Mouse (Mus musculus): Measurements from ENCODE around the gene Qrich1. TPM values are rescaled to one million over a fixed set of nuclear protein-coding genes. Genes with fewer than 3 reads are reported as not detected.

Gene Qrich1
- polyA plus RNA-seq (2015; fragmentation: Nextera tagmentation; extraction: Ambion mirVana): 43.0 and 43.5 TPM in 2 replicates

- H3K27ac ChIP-seq (replicated peaks): peak within 1 kb of the TSS; percentile 99
- H3K4me3 ChIP-seq (replicated peaks): peak within 1 kb of the TSS; percentile 99
- 1% methylated on average over 55 of the region's 55 CpGs for WGBS (ENCODE audit: insufficient replicate concordance)
- H3K4me1 ChIP-seq (replicated peaks): peaks cover 42% of the 10 kb centered on the region
- no peaks in the 10 kb centered on the region for H3K9me3 ChIP-seq (replicated peaks)
- peaks cover 57% of the 10 kb centered on the region for H3K36me3 ChIP-seq (replicated peaks)
- H3K27me3 ChIP-seq: no peaks in the 10 kb centered on the region
- peak within 1 kb of the TSS; percentile 94 for H3K9ac ChIP-seq
- peak within 1 kb of the TSS; percentile 98 for H3K4me2 ChIP-seq
- peak; percentile 90 for ATAC-seq (ENCODE audit: insufficient read depth)
Measured at GRCm38 (mm10) chr9:108516380-108517251, at the start of gene Qrich1. Gene Qrich1, plus strand, starts transcription at chr9:108516806.

GRCm38 (mm10) chr9:108469430-108469829, 47.2 kb upstream of the Qrich1 start:
- H3K4me2 ChIP-seq: no peak overlapping the region
- no peaks in the 10 kb centered on the region for H3K27me3 ChIP-seq
- H3K9ac ChIP-seq: no peak overlapping the region
- H3K9me3 ChIP-seq (replicated peaks): no peaks in the 10 kb centered on the region
- WGBS (ENCODE audit: insufficient replicate concordance): 72% methylated on average over 5 of the region's 5 CpGs
- no peak overlapping the region for H3K4me3 ChIP-seq (replicated peaks)
- ATAC-seq (ENCODE audit: insufficient read depth): no peak
- H3K36me3 ChIP-seq (replicated peaks): peaks cover 13% of the 10 kb centered on the region
- H3K27ac ChIP-seq (replicated peaks): no peak overlapping the region
- H3K4me1 ChIP-seq (replicated peaks): no peaks in the 10 kb centered on the region

- no peak for ATAC-seq (ENCODE audit: insufficient read depth)
- no peaks in the 10 kb centered on the region for H3K9me3 ChIP-seq (replicated peaks)
- no peak overlapping the region for H3K9ac ChIP-seq
- H3K4me2 ChIP-seq: no peak overlapping the region
- H3K27ac ChIP-seq (replicated peaks): no peak overlapping the region
- 56% methylated on average over 4 of the region's 4 CpGs for WGBS (ENCODE audit: insufficient replicate concordance)
- peaks cover 10% of the 10 kb centered on the region for H3K36me3 ChIP-seq (replicated peaks)
- no peaks in the 10 kb centered on the region for H3K4me1 ChIP-seq (replicated peaks)
- H3K4me3 ChIP-seq (replicated peaks): no peak overlapping the region
- H3K27me3 ChIP-seq: no peaks in the 10 kb centered on the region
Measured at GRCm38 (mm10) chr9:108469845-108470244, 46.8 kb upstream of the Qrich1 start.

GRCm38 (mm10) chr9:108474528-108474927, 42.1 kb upstream of the Qrich1 start:
- WGBS (ENCODE audit: insufficient replicate concordance): 62% methylated on average over 1 of the region's 1 CpGs
- no peaks in the 10 kb centered on the region for H3K9me3 ChIP-seq (replicated peaks)
- H3K4me3 ChIP-seq (replicated peaks): no peak overlapping the region
- H3K4me2 ChIP-seq: no peak overlapping the region
- peaks cover 10% of the 10 kb centered on the region for H3K4me1 ChIP-seq (replicated peaks)
- no peak overlapping the region for H3K9ac ChIP-seq
- peaks cover 16% of the 10 kb centered on the region for H3K27me3 ChIP-seq
- ATAC-seq (ENCODE audit: insufficient read depth): no peak
- H3K27ac ChIP-seq (replicated peaks): no peak overlapping the region
- H3K36me3 ChIP-seq (replicated peaks): no peaks in the 10 kb centered on the region

- H3K9me3 ChIP-seq (replicated peaks): no peaks in the 10 kb centered on the region
- peaks cover 24% of the 10 kb centered on the region for H3K27me3 ChIP-seq
- H3K4me3 ChIP-seq (replicated peaks): peak overlapping the region; percentile 54
- peak overlapping the region; percentile 27; the same call in 1 of the 2 replicates for H3K9ac ChIP-seq
- WGBS (ENCODE audit: insufficient replicate concordance): under 1% methylated on average over 20 of the region's 20 CpGs
- peak overlapping the region; percentile 51 for H3K27ac ChIP-seq (replicated peaks)
- ATAC-seq (ENCODE audit: insufficient read depth): 0 out of 2 replicates have a peak, but pooled peaks have one; percentile 32
- H3K4me2 ChIP-seq: peak overlapping the region; percentile 60
- no peaks in the 10 kb centered on the region for H3K36me3 ChIP-seq (replicated peaks)
- peaks cover 20% of the 10 kb centered on the region for H3K4me1 ChIP-seq (replicated peaks)
Measured at GRCm38 (mm10) chr9:108478638-108479156, 37.9 kb upstream of the Qrich1 start.

GRCm38 (mm10) chr9:108479241-108479640, 37.4 kb upstream of the Qrich1 start:
- Histone ChIP-seq H3K9ac (no peak overlapping the region), H3K4me3 (replicated peaks) (no peak overlapping the region), H3K9me3 (replicated peaks) (no peaks in the 10 kb centered on the region), H3K4me1 (replicated peaks) (peaks cover 20% of the 10 kb centered on the region), H3K36me3 (replicated peaks) (no peaks in the 10 kb centered on the region), H3K27me3 (peaks cover 24% of the 10 kb centered on the region), H3K4me2 (peak overlapping the region; percentile 60), H3K27ac (replicated peaks) (no peak overlapping the region)
- ATAC-seq (ENCODE audit: insufficient read depth): no peak
- WGBS (ENCODE audit: insufficient replicate concordance): 34% methylated on average over 11 of the region's 11 CpGs

GRCm38 (mm10) chr9:108479721-108480351, 36.8 kb upstream of the Qrich1 start, which contains the start of gene Lamb2:
Gene Lamb2, plus strand, starts transcription at chr9:108479736.
- peaks cover 24% of the 10 kb centered on the region for H3K27me3 ChIP-seq
- no peaks in the 10 kb centered on the region for H3K9me3 ChIP-seq (replicated peaks)
- ATAC-seq (ENCODE audit: insufficient read depth): peak; percentile 20; the same call in 1 of the 2 replicates
- WGBS (ENCODE audit: insufficient replicate concordance): 24% methylated on average over 10 of the region's 10 CpGs
- peak within 1 kb of the TSS; percentile 60 for H3K4me2 ChIP-seq
- peak within 1 kb of the TSS; percentile 46; the same call in 1 of the 2 replicates for H3K9ac ChIP-seq
- peak within 1 kb of the TSS; percentile 54 for H3K4me3 ChIP-seq (replicated peaks)
- peak within 1 kb of the TSS; percentile 51 for H3K27ac ChIP-seq (replicated peaks)
- H3K4me1 ChIP-seq (replicated peaks): peaks cover 20% of the 10 kb centered on the region
- no peaks in the 10 kb centered on the region for H3K36me3 ChIP-seq (replicated peaks)

GRCm38 (mm10) chr9:108480813-108481519, 35.6 kb upstream of the Qrich1 start:
- H3K9ac ChIP-seq: no peak overlapping the region
- H3K9me3 ChIP-seq (replicated peaks): no peaks in the 10 kb centered on the region
- 80% methylated on average over 28 of the region's 28 CpGs for WGBS (ENCODE audit: insufficient replicate concordance)
- no peaks in the 10 kb centered on the region for H3K36me3 ChIP-seq (replicated peaks)
- no peak for ATAC-seq (ENCODE audit: insufficient read depth)
- no peak overlapping the region for H3K4me2 ChIP-seq
- peaks cover 24% of the 10 kb centered on the region for H3K27me3 ChIP-seq
- no peak overlapping the region for H3K4me3 ChIP-seq (replicated peaks)
- peaks cover 20% of the 10 kb centered on the region for H3K4me1 ChIP-seq (replicated peaks)
- no peak overlapping the region for H3K27ac ChIP-seq (replicated peaks)

- Histone ChIP-seq H3K9ac (no peak overlapping the region), H3K27ac (replicated peaks) (no peak overlapping the region), H3K36me3 (replicated peaks) (no peaks in the 10 kb centered on the region), H3K4me1 (replicated peaks) (peaks cover 20% of the 10 kb centered on the region), H3K27me3 (peaks cover 24% of the 10 kb centered on the region), H3K9me3 (replicated peaks) (no peaks in the 10 kb centered on the region), H3K4me2 (no peak overlapping the region), H3K4me3 (replicated peaks) (no peak overlapping the region)
- 71% methylated on average over 19 of the region's 19 CpGs for WGBS (ENCODE audit: insufficient replicate concordance)
- no peak for ATAC-seq (ENCODE audit: insufficient read depth)
Measured at GRCm38 (mm10) chr9:108481520-108482210, 34.9 kb upstream of the Qrich1 start.

- WGBS (ENCODE audit: insufficient replicate concordance): 87% methylated on average over 18 of the region's 18 CpGs
- H3K36me3 ChIP-seq (replicated peaks): peaks cover 6% of the 10 kb centered on the region; the same call in 1 of the 2 replicates
Measured at GRCm38 (mm10) chr9:108483051-108483790, 33.4 kb upstream of the Qrich1 start.

More at GRCm38 (mm10) chr9:108483051-108483790, 33.4 kb upstream of the Qrich1 start:
- H3K27ac ChIP-seq (replicated peaks): no peak overlapping the region
- H3K4me1 ChIP-seq (replicated peaks): peaks cover 20% of the 10 kb centered on the region
- no peak overlapping the region for H3K4me3 ChIP-seq (replicated peaks)
- no peak overlapping the region for H3K4me2 ChIP-seq
- no peaks in the 10 kb centered on the region for H3K9me3 ChIP-seq (replicated peaks)
- H3K9ac ChIP-seq: no peak overlapping the region
- no peak for ATAC-seq (ENCODE audit: insufficient read depth)
- H3K27me3 ChIP-seq: peaks cover 18% of the 10 kb centered on the region
